Mouse (Mus musculus): ENCODE data around the gene Tceanc.

- TF ChIP-seq MYOD1 (IDR thresholded peaks at IDR 0.05; ENCODE audit: control insufficient read depth, insufficient read length, low read depth) = no peak
- no peak for TF ChIP-seq CTCF (IDR thresholded peaks at IDR 0.05; ENCODE audit: control insufficient read depth, insufficient read depth, insufficient read length)
- no peak for TF ChIP-seq CEBPB (IDR thresholded peaks at IDR 0.05; ENCODE audit: low read depth)
Observed at GRCm38 (mm10) chrX:166509761-166510738, 8.3 kb downstream of the Tceanc start.
